Mouse (Mus musculus) myocyte (in vitro differentiated cells): ENCODE measurements around the gene Dpp7. TPM values are rescaled to one million over a fixed set of nuclear protein-coding genes. Genes with fewer than 3 reads are reported as not detected.

Experiments
- H3K27me3 ChIP-seq: one replicate; pipeline ENCODE4 v1.6.1; 2011; ENCODE audit not compliant: control insufficient read depth, insufficient read depth, insufficient read length
- H3K36me3 ChIP-seq: one replicate; pipeline ENCODE4 v1.6.1; 2011; ENCODE audit not compliant: control insufficient read depth, insufficient read depth
- H3K4me2 ChIP-seq: one replicate; pipeline ENCODE4 v1.6.1; 2011; ENCODE audit warnings: low read depth, control low read depth
- H3K4me3 ChIP-seq: one replicate; pipeline ENCODE4 v1.5.1; 2011; ENCODE audit warnings: mild to moderate bottlenecking, control low read depth, moderate library complexity
- H3K79me2 ChIP-seq: one replicate; pipeline ENCODE4 v1.6.1; 2011; ENCODE audit not compliant: control insufficient read depth, insufficient read depth
- H3ac ChIP-seq: one replicate; pipeline ENCODE4 v1.6.1; 2011; ENCODE audit not compliant: control insufficient read depth, insufficient read length
- CEBPB ChIP-seq: IDR thresholded peaks from 2 replicates; pipeline ENCODE4 v1.6.1; 2011; ENCODE audit warnings: mild to moderate bottlenecking, moderate library complexity; ENCODE audit not compliant: poor library complexity, insufficient read depth, severe bottlenecking
- E2F4 ChIP-seq: IDR thresholded peaks from one replicate; pipeline ENCODE4 v1.6.1; 2011; ENCODE audit warnings: mild to moderate bottlenecking, control low read depth, moderate library complexity; ENCODE audit not compliant: insufficient read depth
- MAX ChIP-seq: IDR thresholded peaks from one replicate; pipeline ENCODE4 v1.6.1; 2011; ENCODE audit warnings: low read depth, mild to moderate bottlenecking, control low read depth
- MYOD1 ChIP-seq, 3 experiments: IDR thresholded peaks; one replicate each; pipeline ENCODE4 v1.6.1; 2011; ENCODE audit warnings: control low read depth in 2 of 3, low read depth in 2 of 3, mild to moderate bottlenecking in 2 of 3, moderate library complexity in 1 of 3; ENCODE audit not compliant: insufficient read length in 2 of 3, control insufficient read depth in 1 of 3
- MYOG ChIP-seq, 3 experiments: IDR thresholded peaks; one replicate each; pipeline ENCODE4 v1.6.1; 2011; ENCODE audit warnings: control low read depth in 2 of 3, low read depth in 2 of 3, mild to moderate bottlenecking in 2 of 3; ENCODE audit not compliant: insufficient read length in 2 of 3, control insufficient read depth in 1 of 3, insufficient read depth in 1 of 3
- POLR2A ChIP-seq: IDR thresholded peaks from one replicate; pipeline ENCODE4 v1.6.1; 2011; ENCODE audit warnings: low read depth, mild to moderate bottlenecking, control low read depth, moderate library complexity; ENCODE audit not compliant: insufficient read length
- POLR2AphosphoS2 ChIP-seq: IDR thresholded peaks from one replicate; pipeline ENCODE4 v1.6.1; 2011; ENCODE audit warnings: low read depth, control low read depth; ENCODE audit not compliant: insufficient read length
- REST ChIP-seq: IDR thresholded peaks from one replicate; pipeline ENCODE4 v1.6.1; 2011; ENCODE audit warnings: mild to moderate bottlenecking, control low read depth, moderate library complexity; ENCODE audit not compliant: insufficient read depth, insufficient read length
- SRF ChIP-seq: IDR thresholded peaks from one replicate; pipeline ENCODE4 v1.6.1; 2011; ENCODE audit warnings: low read depth; ENCODE audit not compliant: control insufficient read depth, insufficient read length
- TCF12 ChIP-seq: IDR thresholded peaks from one replicate; pipeline ENCODE4 v1.6.1; 2011; ENCODE audit warnings: mild to moderate bottlenecking, control low read depth; ENCODE audit not compliant: poor library complexity, insufficient read depth, severe bottlenecking
- TCF3 ChIP-seq: IDR thresholded peaks from one replicate; pipeline ENCODE4 v1.6.1; 2011; ENCODE audit warnings: low read depth, control low read depth; ENCODE audit not compliant: insufficient read length
- USF1 ChIP-seq: IDR thresholded peaks from one replicate; pipeline ENCODE4 v1.6.1; 2011; ENCODE audit warnings: low read depth, mild to moderate bottlenecking, control low read depth, moderate library complexity
- polyA plus RNA-seq: library from polyadenylated mRNA; unstranded; fragments of >200 nt; fragmentation: generic; extraction: Trizol; gene quantifications from one replicate; pipeline ENCODE4 v1.2.1, GENCODE M21; 2012; ENCODE audit warnings: missing spikeins

The Dpp7 gene
- polyA plus RNA-seq, 1 experiment = 43.0 TPM

- Histone ChIP-seq H3K27me3 (no peaks in the 10 kb centered on the region), H3K4me3 (no peak overlapping the region), H3K79me2 (no peaks in the 10 kb centered on the region), H3ac (no peak overlapping the region), H3K4me2 (no peak overlapping the region), H3K36me3 (peaks cover 3% of the 10 kb centered on the region)
- TF ChIP-seq USF1 (no peak), POLR2A (no peak), REST (no peak), MAX (no peak), MYOD1 (IDR thresholded peaks at IDR 0.05; ENCODE audit: control insufficient read depth in 1 of 3, insufficient read length in 2 of 3, low read depth in 2 of 3) (no peak)
Measured at GRCm38 (mm10) chr2:25359848-25360247, 3.7 kb upstream of the Dpp7 start.

GRCm38 (mm10) chr2:25355419-25356066 lies 616 bp downstream of the Dpp7 start:
- no peak for TF ChIP-seq POLR2AphosphoS2
- TF ChIP-seq POLR2A = no peak
- no peak for TF ChIP-seq SRF
- no peak for TF ChIP-seq REST
- TF ChIP-seq MYOG (IDR thresholded peaks at IDR 0.05; ENCODE audit: control insufficient read depth in 1 of 3, insufficient read depth in 1 of 3, insufficient read length in 2 of 3, low read depth in 2 of 3) = no peak
- TF ChIP-seq MAX = no peak
- TF ChIP-seq MYOD1 (IDR thresholded peaks at IDR 0.05; ENCODE audit: control insufficient read depth in 1 of 3, insufficient read length in 2 of 3, low read depth in 2 of 3) = no peak
- no peak for TF ChIP-seq TCF12
- TF ChIP-seq USF1 = no peak
- TF ChIP-seq E2F4 = no peak
- no peak for TF ChIP-seq CEBPB
- no peak for TF ChIP-seq TCF3
- Histone ChIP-seq H3K4me2 (peak overlapping the region; percentile 84), H3K79me2 (no peaks in the 10 kb centered on the region), H3ac (peak overlapping the region; percentile 30), H3K27me3 (no peaks in the 10 kb centered on the region), H3K4me3 (peak overlapping the region; percentile 43), H3K36me3 (peaks cover 16% of the 10 kb centered on the region)

GRCm38 (mm10) chr2:25354211-25354610 lies 1.9 kb downstream of the Dpp7 start:
- Histone ChIP-seq H3K4me3 (no peak overlapping the region), H3K79me2 (no peaks in the 10 kb centered on the region), H3ac (no peak overlapping the region), H3K4me2 (no peak overlapping the region), H3K36me3 (peaks cover 28% of the 10 kb centered on the region), H3K27me3 (no peaks in the 10 kb centered on the region)
- TF ChIP-seq TCF12 (no peak), E2F4 (no peak), POLR2AphosphoS2 (no peak)

- Histone ChIP-seq H3K4me2 (no peak overlapping the region), H3K36me3 (peaks cover 39% of the 10 kb centered on the region), H3K79me2 (no peaks in the 10 kb centered on the region), H3K27me3 (no peaks in the 10 kb centered on the region), H3K4me3 (no peak overlapping the region), H3ac (no peak overlapping the region)
- TF ChIP-seq TCF12 = no peak
Measured at GRCm38 (mm10) chr2:25350701-25351100, 5.5 kb downstream of the Dpp7 start.

- no peak for TF ChIP-seq E2F4
- no peak for TF ChIP-seq CEBPB
- no peak for TF ChIP-seq USF1
- no peak for TF ChIP-seq POLR2AphosphoS2
- no peak for TF ChIP-seq MYOG (IDR thresholded peaks at IDR 0.05; ENCODE audit: control insufficient read depth in 1 of 3, insufficient read depth in 1 of 3, insufficient read length in 2 of 3, low read depth in 2 of 3)
- no peak for TF ChIP-seq MAX
- no peak for TF ChIP-seq MYOD1 (IDR thresholded peaks at IDR 0.05; ENCODE audit: control insufficient read depth in 1 of 3, insufficient read length in 2 of 3, low read depth in 2 of 3)
- TF ChIP-seq TCF3 = no peak
- no peak for TF ChIP-seq TCF12
- TF ChIP-seq POLR2A = no peak
- no peak for TF ChIP-seq REST
- TF ChIP-seq SRF = no peak
- Histone ChIP-seq H3K36me3 (peaks cover 42% of the 10 kb centered on the region), H3K27me3 (no peaks in the 10 kb centered on the region), H3K4me2 (no peak overlapping the region), H3K4me3 (no peak overlapping the region), H3ac (no peak overlapping the region), H3K79me2 (no peaks in the 10 kb centered on the region)
Measured at GRCm38 (mm10) chr2:25349499-25349898, 6.7 kb downstream of the Dpp7 start.
